Mouse (Mus musculus) stomach, postnatal 0 days (tissue): ENCODE data around the gene Fam214a.

ENCODE experiments used
- CTCF ChIP-seq: IDR thresholded peaks from 2 replicates; pipeline ENCODE4 v1.5.1; 2016; ENCODE audit warnings: antibody characterized with exemption, low read depth, mild to moderate bottlenecking, moderate library complexity
- EP300 ChIP-seq: optimal IDR thresholded peaks from 2 replicates; pipeline ENCODE3; 2016; ENCODE audit warnings: antibody characterized with exemption

DNA sequence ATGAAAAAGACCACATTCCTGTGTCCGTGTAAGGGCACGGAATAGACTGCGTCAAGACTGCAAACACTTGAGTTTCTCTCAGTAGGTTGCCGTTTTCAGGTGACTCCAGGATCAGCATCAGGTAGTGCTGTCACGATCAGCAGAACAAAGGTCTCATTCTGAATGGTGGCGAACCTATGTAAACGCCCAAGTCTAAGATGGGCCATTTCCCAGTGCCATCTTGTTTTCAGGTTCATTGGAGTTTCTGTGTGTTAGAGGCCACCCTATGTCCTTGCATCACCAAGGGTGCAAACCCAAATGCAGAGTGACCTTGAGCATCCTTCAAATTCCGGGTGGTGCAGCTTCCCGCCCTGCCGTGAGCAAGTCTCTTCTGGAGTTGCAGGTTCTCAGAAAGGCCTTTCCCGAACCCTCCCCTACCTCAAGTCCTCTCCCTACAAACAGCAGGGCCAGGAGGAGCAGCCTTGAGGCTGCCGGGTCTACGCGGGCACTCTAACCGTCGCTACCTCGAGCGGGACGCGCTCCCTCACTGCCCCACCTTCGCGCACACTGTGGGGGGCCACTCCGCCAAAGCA is 117.9 kb downstream of the Fam214a start, which contains the start of gene Myo5a:
- TF ChIP-seq CTCF (no peak), EP300 (no peak)
